Mouse (Mus musculus) heart, embryonic 14.5 days (tissue): ENCODE data around the gene Pde4b. TPM values are rescaled to one million over a fixed set of nuclear protein-coding genes. Genes with fewer than 3 reads are reported as not detected.

Experiments used
- ATAC-seq: fragments of 200-750 bp; cut with Nextera tagmentation; 2 replicates; pipeline ENCODE4 v1.8.0; 2017; ENCODE audit warnings: low read depth, moderate TSS enrichment; ENCODE audit not compliant: insufficient number of reproducible peaks, insufficient read depth, low FRiP score
- H3K27ac ChIP-seq, 2 experiments: fragments of 200-500 bp in 1 of 2; fragments of 300-500 bp in 1 of 2; sonication (generic) in 1 of 2; replicated peaks in 1 of 2; 2 replicates each; pipeline ENCODE4 v1.5.1; 2012 to 2014; ENCODE audit warnings: low read depth in 2 of 2, low read length in 2 of 2, control low read depth in 1 of 2, mild to moderate bottlenecking in 1 of 2, mixed read lengths in 1 of 2; ENCODE audit not compliant: control insufficient read depth in 1 of 2, insufficient read depth in 1 of 2
- H3K27me3 ChIP-seq: fragments of 300-500 bp; sonication (generic); 2 replicates; pipeline ENCODE4 v1.6.1; 2014; ENCODE audit warnings: mild to moderate bottlenecking, low read length, control low read depth; ENCODE audit not compliant: control insufficient read depth, insufficient read depth
- H3K36me3 ChIP-seq: fragments of 300-500 bp; sonication (generic); 2 replicates; pipeline ENCODE4 v1.6.1; 2014; ENCODE audit warnings: mild to moderate bottlenecking, control low read depth, low read length, mixed read lengths; ENCODE audit not compliant: control insufficient read depth, insufficient read depth
- H3K4me1 ChIP-seq, 2 experiments: fragments of 200-500 bp in 1 of 2; fragments of 300-500 bp in 1 of 2; sonication (generic) in 1 of 2; 2 replicates each; pipeline ENCODE4 v1.6.1; 2012 to 2014; ENCODE audit warnings: low read length in 2 of 2, control low read depth in 1 of 2, mixed read lengths in 1 of 2; ENCODE audit not compliant: control insufficient read depth in 2 of 2, insufficient read depth in 2 of 2
- H3K4me2 ChIP-seq: fragments of 300-500 bp; sonication (generic); 2 replicates; pipeline ENCODE4 v1.6.1; 2014; ENCODE audit warnings: mild to moderate bottlenecking, low read length
- H3K4me3 ChIP-seq, 2 experiments: fragments of 200-500 bp in 1 of 2; fragments of 300-500 bp in 1 of 2; sonication (generic) in 1 of 2; 2 replicates each; pipeline ENCODE4 v1.5.1; 2012 to 2014; ENCODE audit warnings: low read length in 2 of 2, mild to moderate bottlenecking in 2 of 2, control low read depth in 1 of 2, low read depth in 1 of 2, moderate library complexity in 1 of 2; ENCODE audit not compliant: control insufficient read depth in 1 of 2, insufficient read depth in 1 of 2
- H3K9ac ChIP-seq: fragments of 300-500 bp; sonication (generic); 2 replicates; pipeline ENCODE4 v1.6.1; 2014; ENCODE audit warnings: mild to moderate bottlenecking, low read length
- H3K9me3 ChIP-seq: fragments of 300-500 bp; sonication (generic); 2 replicates; pipeline ENCODE4 v1.6.1; 2016; ENCODE audit warnings: low read length, control low read depth; ENCODE audit not compliant: control insufficient read depth
- WGBS: fragments of 180-500 bp; shearing (Covaris S2); extraction: QIAGEN DNeasy Blood & Tissue Kit; methylation state at CpG from one replicate; pipeline ENCODE4 v1.1.7; 2014; 5-methylcytosine and 5-hydroxymethylcytosine counted together
- polyA plus RNA-seq: library from polyadenylated mRNA; unstranded; fragments of >200 nt; fragmentation: Nextera tagmentation; extraction: Ambion mirVana; gene quantifications from 2 replicates; pipeline ENCODE4 v1.2.1, GENCODE M21; 2014

Gene Pde4b
- polyA plus RNA-seq, 1 experiment from 2014 or later, result 30.5 TPM

GRCm38 (mm10) chr4:102586787-102587186, 499.4 kb downstream of the Pde4b start:
- H3K9me3 ChIP-seq, result no peaks in the 10 kb centered on the region
- WGBS, result 89% methylated on average over 3 of the region's 3 CpGs
- H3K27me3 ChIP-seq, result no peaks in the 10 kb centered on the region
- peaks cover 9 to 23% of the 10 kb centered on the region in 2 experiments for H3K4me1 ChIP-seq
- H3K27ac ChIP-seq, result no peak overlapping the region; a peak in 1 of 4 replicates
- no peak overlapping the region for H3K4me3 ChIP-seq
- no peak overlapping the region for H3K9ac ChIP-seq
- ATAC-seq, result no peak
- H3K36me3 ChIP-seq, result peaks cover 2% of the 10 kb centered on the region; the same call in 1 of the 2 replicates
- no peak overlapping the region for H3K4me2 ChIP-seq

- Histone ChIP-seq H3K4me3 (peak overlapping the region in 1 of 2 experiments; percentile 20; a peak in 1 of 4 replicates), H3K9me3 (no peaks in the 10 kb centered on the region), H3K4me2 (peak overlapping the region; percentile 60), H3K27me3 (no peaks in the 10 kb centered on the region), H3K9ac (peak overlapping the region; percentile 56), H3K27ac (peak overlapping the region in 1 of 2 experiments; percentile 64; a peak in 1 of 4 replicates), H3K36me3 (peaks cover 10% of the 10 kb centered on the region), H3K4me1 (peaks cover 9 to 26% of the 10 kb centered on the region in 2 experiments)
- WGBS, result 50% methylated on average over 12 of the region's 12 CpGs
- ATAC-seq, result no peak
These were observed 501.5 kb downstream of the Pde4b start for GRCm38 (mm10) chr4:102588668-102589455.

DNA sequence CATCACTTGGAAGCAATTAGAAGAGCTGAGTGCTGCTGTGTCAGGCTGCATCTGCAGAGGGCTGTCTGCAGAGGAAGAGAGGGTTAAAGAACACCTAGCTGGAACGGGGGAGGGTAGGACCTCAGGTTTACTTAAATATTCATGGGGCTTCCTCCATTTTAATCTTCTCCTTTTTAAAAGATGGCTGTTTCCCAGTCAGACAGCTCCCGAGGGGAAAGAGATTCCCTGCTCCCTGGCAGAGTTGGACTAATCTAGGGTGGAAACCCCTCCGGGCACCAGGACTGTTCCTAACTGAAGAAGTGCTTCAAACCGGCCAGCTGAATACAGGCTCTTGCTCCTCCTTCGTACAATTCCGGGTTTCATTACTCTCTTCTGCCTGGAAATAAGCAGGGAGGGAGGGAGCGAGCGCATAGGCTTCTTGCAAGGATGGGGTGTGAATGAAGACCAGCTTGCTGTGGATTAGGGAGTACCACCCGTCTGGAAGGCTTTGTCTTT, 502.2 kb downstream of the Pde4b start:
- Histone ChIP-seq H3K4me3 (peak overlapping the region; percentile 20 to 21), H3K4me2 (peak overlapping the region; percentile 60), H3K36me3 (peaks cover 10% of the 10 kb centered on the region), H3K27me3 (no peaks in the 10 kb centered on the region), H3K27ac (peak overlapping the region; percentile 32 to 64; a peak in 3 of 4 replicates), H3K9ac (peak overlapping the region; percentile 56), H3K9me3 (no peaks in the 10 kb centered on the region), H3K4me1 (peaks cover 8 to 23% of the 10 kb centered on the region in 2 experiments)
- ATAC-seq, result no peak
- WGBS, result 18% methylated on average over 9 of the region's 9 CpGs

GRCm38 (mm10) chr4:102591798-102592197, 504.5 kb downstream of the Pde4b start:
- no peak for ATAC-seq
- Histone ChIP-seq H3K4me1 (peaks cover 5 to 17% of the 10 kb centered on the region in 2 experiments), H3K4me2 (no peak overlapping the region), H3K9ac (no peak overlapping the region), H3K27ac (no peak overlapping the region), H3K9me3 (no peaks in the 10 kb centered on the region), H3K36me3 (peaks cover 25% of the 10 kb centered on the region), H3K4me3 (no peak overlapping the region), H3K27me3 (no peaks in the 10 kb centered on the region)
- 51% methylated on average over 4 of the region's 4 CpGs for WGBS

DNA sequence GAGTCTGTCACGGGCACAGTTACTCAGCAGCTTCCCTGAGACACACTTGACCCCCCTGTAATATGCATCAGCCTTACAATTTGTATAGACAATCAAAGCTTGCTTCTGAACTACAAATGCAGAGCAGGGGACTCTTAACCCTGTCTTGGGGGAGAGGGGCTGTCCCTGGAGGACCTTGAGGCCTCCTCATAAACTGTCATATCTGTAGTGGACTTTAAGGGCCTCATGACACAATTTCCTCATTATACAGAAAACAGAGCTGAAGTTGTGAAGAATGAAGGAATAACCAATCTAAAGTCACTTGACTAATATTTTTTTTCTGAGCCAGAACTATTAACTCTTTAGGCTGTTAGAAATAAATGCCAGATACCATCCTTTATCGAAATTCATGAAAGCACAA, 505.2 kb downstream of the Pde4b start:
- Histone ChIP-seq H3K9me3 (no peaks in the 10 kb centered on the region), H3K36me3 (peaks cover 33% of the 10 kb centered on the region), H3K9ac (no peak overlapping the region), H3K4me1 (peaks cover 5 to 17% of the 10 kb centered on the region in 2 experiments), H3K4me2 (no peak overlapping the region), H3K27me3 (no peaks in the 10 kb centered on the region), H3K4me3 (no peak overlapping the region), H3K27ac (no peak overlapping the region; a peak in 1 of 4 replicates)
- ATAC-seq, result no peak
- 82% methylated on average over 2 of the region's 2 CpGs for WGBS

- Histone ChIP-seq H3K4me1 (peaks cover 5 to 14% of the 10 kb centered on the region in 2 experiments), H3K27me3 (no peaks in the 10 kb centered on the region), H3K4me2 (no peak overlapping the region), H3K4me3 (no peak overlapping the region), H3K36me3 (peaks cover 44% of the 10 kb centered on the region), H3K9me3 (no peaks in the 10 kb centered on the region), H3K9ac (no peak overlapping the region), H3K27ac (no peak overlapping the region)
- WGBS, result 88% methylated on average over 4 of the region's 4 CpGs
- ATAC-seq, result no peak
These were observed 506.3 kb downstream of the Pde4b start for GRCm38 (mm10) chr4:102593631-102594030.

GRCm38 (mm10) chr4:102594506-102594905, 507.2 kb downstream of the Pde4b start:
- no peak overlapping the region for H3K9ac ChIP-seq
- no peaks in the 10 kb centered on the region for H3K9me3 ChIP-seq
- H3K4me3 ChIP-seq, result no peak overlapping the region
- H3K4me2 ChIP-seq, result no peak overlapping the region
- 84% methylated on average over 3 of the region's 3 CpGs for WGBS
- ATAC-seq, result no peak
- H3K27me3 ChIP-seq, result no peaks in the 10 kb centered on the region
- H3K36me3 ChIP-seq, result peaks cover 52% of the 10 kb centered on the region
- no peak overlapping the region for H3K27ac ChIP-seq
- peaks cover 3 to 5% of the 10 kb centered on the region in 2 experiments for H3K4me1 ChIP-seq
